Mouse (Mus musculus) T-helper 17 cell (primary cell): Measurements from ENCODE around the gene Tnni1.

Experiments used
- in situ Hi-C, 2 experiments: fragments of 300-600 bp; cut with MboI, MseI; formaldehyde crosslinking; loops; 1 replicate in 1 of 2; 2 replicates in 1 of 2; pipeline ENCODE4 v1.15.1; 2025; ENCODE audit warnings: high pct_unique_total_duplicates in 2 of 2

Tnni1 gene

GRCm38 (mm10) chr1:135840675-135841395 is 61.6 kb downstream of the Tnni1 start:
- in situ Hi-C loops, result no loop called here

- in situ Hi-C loops, result no loop called here
Observed at GRCm38 (mm10) chr1:135843519-135844262, 64.5 kb downstream of the Tnni1 start.

GRCm38 (mm10) chr1:135844481-135844880 is 65.2 kb downstream of the Tnni1 start:
- in situ Hi-C loops, result no loop called here

GRCm38 (mm10) chr1:135846632-135847031 is 67.4 kb downstream of the Tnni1 start:
- in situ Hi-C loops, result no loop called here

- in situ Hi-C loops, result no loop called here
Observed at GRCm38 (mm10) chr1:135847139-135847562, 67.9 kb downstream of the Tnni1 start.

- in situ Hi-C loops, result no loop called here
Observed at GRCm38 (mm10) chr1:135847611-135848351, 68.5 kb downstream of the Tnni1 start.

GRCm38 (mm10) chr1:135850722-135851512 is 71.7 kb downstream of the Tnni1 start:
- in situ Hi-C loops, result no loop called here

GRCm38 (mm10) chr1:135852044-135852756 is 73.0 kb downstream of the Tnni1 start:
- in situ Hi-C loops, result no loop called here

GRCm38 (mm10) chr1:135853200-135853599 is 74.0 kb downstream of the Tnni1 start:
- in situ Hi-C loops, result no loop called here

- in situ Hi-C loops, result no loop called here
Observed at GRCm38 (mm10) chr1:135854591-135855343, 75.5 kb downstream of the Tnni1 start.

GRCm38 (mm10) chr1:135855344-135855687 is 76.1 kb downstream of the Tnni1 start:
- in situ Hi-C loops, result no loop called here

GRCm38 (mm10) chr1:135856070-135856469 is 76.8 kb downstream of the Tnni1 start:
- in situ Hi-C loops, result no loop called here

- in situ Hi-C loops, result no loop called here
Observed at GRCm38 (mm10) chr1:135857137-135857775, 78.0 kb downstream of the Tnni1 start.

- in situ Hi-C loops, result no loop called here
Observed at GRCm38 (mm10) chr1:135858533-135858932, 79.3 kb downstream of the Tnni1 start.
